Comparison of ENCODE assay signal across 8 mouse cellular contexts in the genomic region with DNA sequence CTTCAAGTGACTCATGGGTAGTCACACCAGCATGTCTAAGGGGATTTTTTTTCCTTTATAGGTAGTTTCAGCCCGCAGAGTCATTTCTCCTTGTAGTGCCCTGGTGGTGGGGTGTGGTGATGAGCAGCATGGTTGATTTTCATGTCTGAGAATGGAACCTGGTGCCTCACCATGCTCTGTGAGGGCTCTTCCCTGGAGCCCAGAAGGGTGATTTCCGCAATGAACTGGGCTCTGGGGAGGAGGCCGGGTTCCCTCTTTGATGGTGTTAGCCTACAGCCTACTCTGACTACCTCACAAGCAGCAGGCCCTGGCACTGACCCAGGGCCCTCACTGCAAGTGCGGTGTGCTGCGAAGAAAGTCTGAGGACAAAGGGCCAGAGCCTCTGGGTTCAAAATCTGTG. TPM values are rescaled to one million over a fixed set of nuclear protein-coding genes. Genes with fewer than 3 reads are reported as not detected.
DNase-seq lines count a peak whose midpoint lies in the region; ATAC-seq and TF ChIP-seq lines count a peak whose summit lies in the region.

TSS of gene Tap2 (plus strand) at position 84 of the 400 bp plus-strand sequence.

- no peak for TF ChIP-seq POLR2A in thymus, adult 2 months (IDR thresholded peaks at IDR 0.05; ENCODE audit: control insufficient read depth, extremely low read depth, insufficient read depth, low read length, poor library complexity)
- TF ChIP-seq POLR2A in bone marrow macrophage, adult 2 months (IDR thresholded peaks at IDR 0.05; ENCODE audit: borderline replicate concordance, low read depth, low read length), result no peak

- 51% methylated on average over 5 of the region's 5 CpGs for WGBS in thymus, adult 2 months
- 69% methylated on average over 5 of the region's 5 CpGs for WGBS in heart, postnatal 0 days
- WGBS in liver, embryonic 14.5 days (ENCODE audit: insufficient replicate concordance), result 76% methylated on average over 5 of the region's 5 CpGs

- no peak for TF ChIP-seq CTCF in thymus, adult 2 months (IDR thresholded peaks at IDR 0.05; ENCODE audit: borderline replicate concordance, control insufficient read depth, extremely low read depth, insufficient read depth, low read length, poor library complexity)
- TF ChIP-seq CTCF in bone marrow macrophage, adult 2 months (IDR thresholded peaks at IDR 0.05; ENCODE audit: low read depth, low read length), result no peak
- no peak for TF ChIP-seq CTCF in heart, postnatal 0 days (IDR thresholded peaks at IDR 0.05; ENCODE audit: low read depth)
- no peak for TF ChIP-seq CTCF in liver, embryonic 14.5 days (IDR thresholded peaks at IDR 0.05; ENCODE audit: low read depth)

- H3K27me3 ChIP-seq in thymus, adult 2 months (ENCODE audit: control insufficient read depth, insufficient read depth, low read length), result no peaks in the 10 kb centered on the region
- H3K27me3 ChIP-seq in heart, postnatal 0 days (ENCODE audit: control insufficient read depth, insufficient read depth, low read length), result peaks cover 8% of the 10 kb centered on the region; the same call in 1 of the 2 replicates
- H3K27me3 ChIP-seq in liver, embryonic 14.5 days (ENCODE audit: control insufficient read depth, insufficient read depth, low read length), result peaks cover 7% of the 10 kb centered on the region

- 0 out of 2 replicates have a peak, but pooled peaks cover 3% of the 10 kb centered on the region for H3K36me3 ChIP-seq in thymus, adult 2 months (ENCODE audit: control insufficient read depth, insufficient read depth, low read length)
- H3K36me3 ChIP-seq in heart, postnatal 0 days (replicated peaks; ENCODE audit: control insufficient read depth, insufficient read depth, low read length), result no peaks in the 10 kb centered on the region
- H3K36me3 ChIP-seq in liver, embryonic 14.5 days (replicated peaks; ENCODE audit: control insufficient read depth, insufficient read depth, low read depth), result no peaks in the 10 kb centered on the region

- no peak for DNase-seq in thymus, adult 2 months
- no peak for DNase-seq in thymus, postnatal 36 days
- DNase-seq in heart, postnatal 0 days (ENCODE audit: low spot score), result no peak
- DNase-seq in liver, embryonic 14.5 days (ENCODE audit: low read depth in 3 of 3, low spot score in 3 of 3), result no peak
- peak; percentile 41 for DNase-seq in testis, postnatal 10 days (ENCODE audit: low spot score)
- DNase-seq in gastrocnemius, postnatal 10 days, result no peak
- DNase-seq in cerebellum, adult 11-12 months, result no peak

- peak within 1 kb of the TSS; percentile 75 for H3K9ac ChIP-seq in heart, postnatal 0 days (replicated peaks; ENCODE audit: low read depth, low read length)
- H3K9ac ChIP-seq in liver, embryonic 14.5 days (replicated peaks), result peak within 1 kb of the TSS; percentile 82

- H3K4me2 ChIP-seq in heart, postnatal 0 days (ENCODE audit: low read depth, low read length), result peak within 1 kb of the TSS; percentile 99
- H3K4me2 ChIP-seq in liver, embryonic 14.5 days (ENCODE audit: low read depth), result peak within 1 kb of the TSS; percentile 72

- H3K4me1 ChIP-seq in thymus, adult 2 months (replicated peaks; ENCODE audit: control insufficient read depth, insufficient read depth, low read length), result peaks cover 52% of the 10 kb centered on the region
- peaks cover 12% of the 10 kb centered on the region for H3K4me1 ChIP-seq in bone marrow macrophage, adult 2 months (ENCODE audit: control insufficient read depth, insufficient read depth, low read length)
- no peaks in the 10 kb centered on the region; the same call in 1 of the 2 replicates for H3K4me1 ChIP-seq in heart, postnatal 0 days (ENCODE audit: control insufficient read depth, insufficient read depth)
- peaks cover 7% of the 10 kb centered on the region in 2 experiments; a peak in 3 of 4 replicates for H3K4me1 ChIP-seq in liver, embryonic 14.5 days (replicated peaks; ENCODE audit: control insufficient read depth in 2 of 2, insufficient read depth in 2 of 2, low read length in 1 of 2)

- peak within 1 kb of the TSS; percentile 93 for H3K27ac ChIP-seq in thymus, adult 2 months (ENCODE audit: control insufficient read depth, insufficient read depth, low read length)
- no peak within 1 kb of the TSS for H3K27ac ChIP-seq in bone marrow macrophage, adult 2 months (ENCODE audit: insufficient read depth, low read depth, low read length)
- H3K27ac ChIP-seq in heart, postnatal 0 days (ENCODE audit: low read depth), result peak within 1 kb of the TSS; percentile 47; the same call in 1 of the 2 replicates
- no peak within 1 kb of the TSS for H3K27ac ChIP-seq in liver, embryonic 14.5 days

- H3K9me3 ChIP-seq in heart, postnatal 0 days (replicated peaks; ENCODE audit: control insufficient read depth, low read length), result no peaks in the 10 kb centered on the region
- no peaks in the 10 kb centered on the region for H3K9me3 ChIP-seq in liver, embryonic 14.5 days (ENCODE audit: control insufficient read depth, low read length)

- H3K4me3 ChIP-seq in thymus, adult 2 months (ENCODE audit: control insufficient read depth, insufficient read depth, low read length), result peak within 1 kb of the TSS; percentile 98
- H3K4me3 ChIP-seq in bone marrow macrophage, adult 2 months (ENCODE audit: insufficient read depth, low read length), result peak within 1 kb of the TSS; percentile 98
- H3K4me3 ChIP-seq in heart, postnatal 0 days (ENCODE audit: low read depth, low read length), result peak within 1 kb of the TSS; percentile 93
- H3K4me3 ChIP-seq in liver, embryonic 14.5 days (ENCODE audit: insufficient read depth in 1 of 2, low read depth in 2 of 2, low read length in 2 of 2), result peak within 1 kb of the TSS; percentile 81 to 83

- TF ChIP-seq EP300 in heart, postnatal 0 days (IDR thresholded peaks at IDR 0.05; ENCODE audit: low read depth), result no peak
- TF ChIP-seq EP300 in liver, embryonic 14.5 days (IDR thresholded peaks at IDR 0.05; ENCODE audit: low read depth), result no peak

- no peak for ATAC-seq in heart, postnatal 0 days (ENCODE audit: insufficient read depth, low read depth)
- no peak for ATAC-seq in liver, embryonic 14.5 days (ENCODE audit: insufficient read depth)

RNA-seq across cellular contexts. Expression of gene Tap2, which starts in this region (rescaled TPM):
- polyA plus RNA-seq in thymus, adult 2 months (2012; rRNA removed), result 231 and 232 TPM in 2 replicates
- 51.8 and 56.6 TPM in 2 replicates for polyA plus RNA-seq in bone marrow macrophage, adult 2 months (2012; ENCODE audit: insufficient read depth, insufficient read length, missing spikeins)
- total RNA-seq in heart, postnatal 0 days (2014; rRNA removed; ENCODE audit: low replicate concordance), result 3.3 and 14.5 TPM in 2 replicates
- 7.0 and 7.5 TPM in 2 replicates for polyA plus RNA-seq in heart, postnatal 0 days (2015; fragmentation: Nextera tagmentation; extraction: Ambion mirVana)
- polyA plus RNA-seq in liver, embryonic 14.5 days (2012; rRNA removed), result 2.1 and 2.9 TPM in 2 replicates
- polyA plus RNA-seq in liver, embryonic 14.5 days (2014; fragmentation: Nextera tagmentation; extraction: Ambion mirVana), result 3.1 and 4.9 TPM in 2 replicates
- 1 to 10 TPM; 6.5 to 7.0 TPM for total RNA-seq in gastrocnemius, postnatal 10 days (2021)

Comparison
In these comparisons a context has a peak if more than half of its experiments do, and no peak if none do; other contexts are left out.
1. H3K27ac ChIP-seq: peak in thymus, adult 2 months (single experiment) and heart, postnatal 0 days (single experiment); none in bone marrow macrophage, adult 2 months (single experiment) and liver, embryonic 14.5 days (single experiment).
2. Peak in every context shown above with its lines, with median percentiles within 50 percentile points of each other: H3K4me3 ChIP-seq.